Mouse (Mus musculus) cerebellum, postnatal 25 days (tissue): ENCODE measurements around the gene Inip.
"Not testable (repeated sequence)": the region's sequence is repeated elsewhere in the genome, so short reads cannot be mapped to it uniquely, and the experiment has no call there.

Source experiments
- DNase-seq, 2 experiments: peaks; one replicate each; pipeline ENCODE4 v3.0.0; 2021; ENCODE audit warnings: mixed read lengths in 2 of 2

The Inip gene

GRCm38 (mm10) chr4:59807521-59807920, 6.1 kb upstream of the Inip start:
- peak in 1 of 2 experiments; percentile 19 for DNase-seq

DNA sequence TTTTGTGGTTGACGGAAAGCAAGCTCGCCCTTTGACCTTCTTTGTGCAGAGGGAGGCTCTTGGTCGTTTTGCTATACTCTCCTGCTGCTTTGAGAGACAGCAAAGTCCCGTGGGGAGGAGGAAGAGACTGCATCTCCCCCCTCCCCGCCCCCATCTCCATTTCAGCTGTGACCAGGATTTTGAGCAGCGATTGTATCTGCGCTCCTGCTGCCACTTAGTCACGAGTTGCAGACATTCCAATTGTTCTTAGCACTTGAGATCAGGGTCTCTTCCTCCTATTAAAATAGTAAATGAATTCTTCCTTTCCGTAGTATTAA, 5.4 kb upstream of the Inip start:
- no peak for DNase-seq

- peak; percentile 69 to 74 for DNase-seq
These were observed 4.8 kb upstream of the Inip start for GRCm38 (mm10) chr4:59805968-59806878.

DNA sequence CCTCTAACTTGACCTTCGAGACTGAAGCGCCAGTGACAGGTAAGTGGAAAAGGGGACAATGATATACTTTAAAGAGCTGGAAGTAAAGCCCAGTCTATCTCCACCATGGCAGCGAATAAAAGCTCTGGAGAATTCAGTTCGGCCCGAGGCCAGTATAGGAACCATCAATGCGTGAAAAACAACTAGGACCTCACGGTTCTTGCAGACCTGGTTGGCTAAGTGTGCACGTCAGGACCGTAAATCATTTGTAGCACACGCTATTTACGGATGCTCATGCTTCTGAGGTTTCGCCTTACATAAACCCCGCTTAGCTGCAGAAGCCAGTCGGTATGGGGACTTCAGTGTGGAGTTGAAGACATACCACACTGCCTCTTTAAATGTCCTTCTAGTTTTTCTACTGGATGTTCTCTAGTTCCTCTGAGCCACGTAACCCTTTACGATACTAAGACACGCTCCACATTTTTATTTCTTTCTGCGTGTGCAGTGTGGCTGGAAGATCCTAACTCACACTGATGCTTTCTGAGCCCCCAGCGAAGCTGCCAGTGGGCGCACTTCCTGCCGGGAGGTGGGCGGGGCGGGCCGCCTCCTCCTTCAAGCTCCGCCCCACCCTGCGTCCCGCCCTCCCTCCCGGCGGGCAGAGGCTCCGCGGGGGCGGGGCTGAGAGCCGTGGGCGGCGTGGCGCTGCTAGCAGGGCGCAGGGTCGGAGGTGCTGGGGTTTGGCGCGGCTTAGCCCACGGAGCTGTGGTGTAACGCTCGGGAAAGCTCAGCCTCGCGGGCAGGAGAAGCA, 4.0 kb upstream of the Inip start, which contains the start of gene Snx30:
Gene Snx30, plus strand, starts transcription at position 660 of the 787 bp plus-strand sequence.
- DNase-seq: peak; percentile 93 to 97

DNA sequence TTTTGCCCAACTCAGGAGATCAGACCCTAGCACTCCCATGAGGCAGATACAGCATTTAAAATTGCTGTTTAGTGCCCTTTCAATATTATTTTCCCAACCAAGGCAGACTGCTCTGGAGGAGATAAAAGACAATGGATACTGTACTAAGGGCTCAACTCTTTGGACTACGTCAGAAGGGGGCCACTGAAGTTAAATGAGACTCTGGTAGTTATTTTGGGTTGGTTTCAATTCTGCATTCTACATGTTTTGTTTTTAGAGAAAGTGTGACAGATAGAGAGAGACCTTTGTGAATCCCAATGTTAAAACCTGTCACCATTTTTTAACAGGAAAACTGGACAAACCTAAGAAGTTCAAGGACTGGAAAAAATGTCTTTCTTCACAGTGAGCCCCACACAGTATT, 3.4 kb upstream of the Inip start:
- no peak for DNase-seq

DNA sequence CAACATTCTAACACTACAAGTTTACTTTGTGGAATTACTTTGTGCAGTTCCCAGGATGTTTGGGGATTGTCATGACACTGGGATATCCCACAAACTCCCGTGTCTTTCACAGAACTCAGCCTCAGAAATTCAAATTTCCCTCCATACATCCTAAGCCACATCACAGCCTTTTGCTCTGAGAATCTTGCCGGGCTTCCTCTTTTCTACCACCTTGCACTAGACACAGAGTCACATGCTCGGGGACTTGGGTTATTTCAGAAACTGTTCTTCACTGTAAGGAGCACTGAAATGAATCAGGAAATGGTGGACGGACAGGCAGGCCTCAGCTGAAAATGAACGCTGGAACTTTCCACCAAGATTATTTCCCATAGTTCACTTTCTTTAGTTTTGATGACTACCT, 2.0 kb upstream of the Inip start:
- DNase-seq: no peak

- no peak for DNase-seq
These were observed 1.4 kb upstream of the Inip start for GRCm38 (mm10) chr4:59802792-59803191.

GRCm38 (mm10) chr4:59802107-59802506, 718 bp upstream of the Inip start:
- DNase-seq: no peak

DNA sequence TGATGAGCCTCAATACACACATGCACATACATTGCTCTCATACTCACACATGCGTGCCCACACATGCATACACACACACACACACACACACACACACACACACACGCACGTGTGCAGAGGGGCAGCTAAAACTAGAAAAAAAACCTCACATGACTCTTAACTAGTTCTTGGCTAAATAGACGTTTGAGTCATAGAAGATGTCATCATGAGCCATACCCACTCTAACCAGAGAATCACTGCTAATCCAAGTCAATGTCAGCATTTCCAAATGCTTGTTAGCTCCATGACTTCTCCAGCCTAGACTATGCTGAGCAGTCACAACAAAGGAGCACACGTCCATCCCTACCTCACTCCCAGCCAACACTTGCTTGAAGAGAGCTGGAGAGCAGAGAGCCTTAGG, 1.2 kb downstream of the Inip start:
- no peak for DNase-seq

GRCm38 (mm10) chr4:59795788-59796455, 5.5 kb downstream of the Inip start:
- DNase-seq: no peak

DNA sequence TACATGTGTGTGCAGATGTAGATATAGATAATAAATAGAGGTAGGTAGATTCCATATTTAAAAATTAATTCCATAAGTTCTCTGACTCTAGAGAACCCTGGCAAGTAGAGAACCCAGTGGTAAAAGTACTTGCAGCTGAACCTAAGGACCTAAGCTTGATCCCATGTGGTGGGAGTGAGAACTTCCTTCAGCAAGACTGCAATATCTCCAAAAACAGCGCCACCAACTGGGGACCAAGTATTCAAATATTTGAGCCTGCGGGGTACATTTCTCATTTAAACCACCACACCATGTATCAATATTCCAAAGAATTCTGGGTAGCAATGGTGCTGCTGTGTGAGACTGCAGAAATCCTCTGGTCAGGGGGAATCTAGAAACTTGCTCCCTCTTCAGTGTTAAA, 7.3 kb downstream of the Inip start:
- no peak for DNase-seq

DNA sequence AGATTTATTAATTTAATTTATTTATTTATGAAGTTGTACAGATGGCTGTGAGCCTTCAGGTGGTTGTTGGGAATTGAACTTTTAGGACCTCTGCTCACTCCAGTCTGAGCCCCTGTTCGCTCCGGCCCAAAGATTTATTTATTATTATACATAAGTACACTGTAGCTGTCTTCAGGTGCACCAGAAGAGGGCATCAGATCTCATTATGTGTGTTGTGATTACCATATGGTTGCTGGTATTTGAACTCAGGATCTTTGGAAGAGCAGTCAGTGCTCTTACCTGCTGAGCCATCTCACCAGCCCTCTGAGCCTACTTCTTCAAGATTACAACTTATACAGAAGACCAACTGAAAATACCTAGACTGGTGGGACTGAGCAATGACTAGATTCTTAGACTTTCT, 7.8 kb downstream of the Inip start:
- not testable (repeated sequence) for DNase-seq

GRCm38 (mm10) chr4:59789015-59789414, 12.4 kb downstream of the Inip start:
- DNase-seq: no peak

DNA sequence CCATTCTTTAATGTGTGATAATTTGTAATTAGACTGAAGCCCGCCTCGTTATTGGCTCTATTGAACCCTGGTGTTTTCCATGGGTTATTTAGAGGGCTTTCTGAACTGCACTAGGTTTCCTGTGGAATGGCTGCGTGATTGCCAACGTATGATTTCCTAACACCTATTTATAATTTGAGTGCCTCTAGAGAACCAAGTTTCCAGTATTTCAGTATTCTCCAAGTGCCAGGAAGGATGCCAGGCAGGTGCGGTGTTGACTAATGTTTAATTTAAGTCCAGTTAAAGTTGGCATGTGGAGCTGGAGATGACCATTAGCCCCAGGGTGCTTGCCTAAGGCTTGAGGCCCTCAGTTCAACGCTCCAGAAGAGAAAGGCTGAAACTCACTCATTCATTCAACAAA, 14.3 kb downstream of the Inip start:
- no peak for DNase-seq

DNA sequence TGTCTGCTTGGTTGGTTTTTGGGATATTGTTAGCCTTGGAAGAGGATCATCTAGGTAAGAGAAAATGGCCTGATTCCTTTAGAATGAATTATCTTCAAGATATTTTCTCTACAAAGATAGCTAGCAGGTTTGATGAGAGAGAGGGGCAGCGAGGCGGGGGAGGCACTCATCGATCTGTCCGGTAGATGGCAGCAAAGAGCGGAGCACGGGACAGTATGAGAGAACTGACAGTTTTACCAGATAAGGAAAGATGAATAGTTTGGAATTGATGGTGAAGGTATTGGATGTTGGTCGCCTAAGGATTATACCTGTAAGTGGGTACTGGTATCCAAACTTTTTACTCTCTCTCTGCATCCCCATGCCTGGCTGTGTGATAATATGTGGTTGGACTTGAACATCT, 14.7 kb downstream of the Inip start:
- DNase-seq: peak; percentile 86 to 91

DNA sequence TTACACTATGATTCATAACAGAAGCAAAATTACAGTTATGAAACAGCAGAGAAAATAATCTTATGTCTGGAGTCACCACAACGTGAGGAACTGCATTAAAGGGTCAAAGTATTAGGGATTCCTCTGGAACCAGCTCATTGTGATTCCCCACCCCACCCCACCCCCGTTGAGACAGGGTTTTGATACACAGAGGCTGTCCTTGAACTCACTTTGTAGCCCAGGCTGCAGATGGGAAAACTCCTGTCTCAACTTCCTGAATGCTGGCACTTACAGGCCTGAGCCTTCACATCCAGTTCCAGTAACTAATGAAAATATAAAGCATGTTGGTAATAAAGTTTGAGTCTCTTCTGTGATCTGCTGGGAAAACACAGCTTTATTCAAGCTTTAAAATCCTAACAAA, 16.0 kb downstream of the Inip start:
- DNase-seq: no peak

- DNase-seq: peak; percentile 93 to 95
These were observed 17.6 kb downstream of the Inip start for GRCm38 (mm10) chr4:59783685-59784279.

DNA sequence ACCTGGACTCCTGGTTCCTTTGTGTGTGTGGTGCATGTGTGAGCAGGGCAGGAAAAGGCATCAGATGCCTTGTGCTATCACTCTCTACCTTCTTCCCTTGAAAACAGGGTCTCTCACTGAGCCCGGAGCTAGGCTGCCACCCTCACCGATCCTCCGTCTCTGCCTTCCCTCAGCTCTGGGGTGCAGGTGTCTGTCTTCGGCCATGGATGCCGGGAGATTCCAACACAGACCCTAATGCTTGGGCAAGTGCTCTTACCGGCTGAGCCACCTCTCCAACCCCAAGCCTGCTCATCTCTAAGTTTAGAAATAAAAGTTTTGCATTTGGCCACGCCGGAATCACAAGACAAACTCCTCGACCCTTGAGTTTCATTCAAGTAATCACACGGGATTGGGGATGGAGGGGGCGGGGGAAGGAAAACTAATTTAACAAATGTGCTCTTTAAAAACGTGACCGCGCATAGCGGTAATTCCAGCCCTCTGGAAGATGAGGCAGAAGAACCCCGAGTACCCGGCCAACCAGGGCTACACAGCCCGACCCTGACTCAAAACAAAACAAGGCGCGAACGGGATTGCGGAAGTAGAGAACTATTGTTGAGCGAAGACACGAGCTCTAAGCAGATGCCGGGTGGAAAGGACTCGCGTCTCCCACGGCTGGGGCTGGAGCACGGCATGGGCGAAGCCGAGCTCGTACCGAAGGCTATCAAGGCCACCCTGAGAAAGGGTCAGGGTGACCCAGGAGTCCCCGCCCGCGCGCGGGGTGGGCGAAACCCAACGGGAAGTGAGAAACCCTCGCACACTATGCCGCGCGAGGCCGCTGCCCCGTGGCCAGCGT, 18.3 kb downstream of the Inip start:
- DNase-seq: peak in 1 of 2 experiments; percentile 19

DNA sequence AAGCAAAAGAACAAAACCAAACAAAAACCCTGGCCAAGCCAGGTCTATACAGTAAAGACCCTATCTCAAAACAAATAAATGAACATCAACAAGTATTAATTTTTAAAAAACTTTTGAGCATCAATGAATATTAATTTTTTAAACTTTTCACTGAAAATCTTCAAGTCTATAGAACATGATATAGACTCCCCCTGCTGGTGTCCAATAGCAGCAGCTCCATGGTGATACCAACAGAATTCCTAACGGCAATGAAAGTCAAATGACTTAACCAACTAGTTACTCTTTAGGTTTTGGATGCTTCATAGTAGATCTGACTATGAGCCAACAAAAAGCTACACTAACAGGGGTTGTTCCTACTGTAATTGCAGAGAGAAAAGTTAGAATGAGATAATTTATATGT, 20.8 kb downstream of the Inip start:
- DNase-seq: peak in 1 of 2 experiments; percentile 36

GRCm38 (mm10) chr4:59777828-59778227, 23.6 kb downstream of the Inip start:
- DNase-seq: no peak

DNA sequence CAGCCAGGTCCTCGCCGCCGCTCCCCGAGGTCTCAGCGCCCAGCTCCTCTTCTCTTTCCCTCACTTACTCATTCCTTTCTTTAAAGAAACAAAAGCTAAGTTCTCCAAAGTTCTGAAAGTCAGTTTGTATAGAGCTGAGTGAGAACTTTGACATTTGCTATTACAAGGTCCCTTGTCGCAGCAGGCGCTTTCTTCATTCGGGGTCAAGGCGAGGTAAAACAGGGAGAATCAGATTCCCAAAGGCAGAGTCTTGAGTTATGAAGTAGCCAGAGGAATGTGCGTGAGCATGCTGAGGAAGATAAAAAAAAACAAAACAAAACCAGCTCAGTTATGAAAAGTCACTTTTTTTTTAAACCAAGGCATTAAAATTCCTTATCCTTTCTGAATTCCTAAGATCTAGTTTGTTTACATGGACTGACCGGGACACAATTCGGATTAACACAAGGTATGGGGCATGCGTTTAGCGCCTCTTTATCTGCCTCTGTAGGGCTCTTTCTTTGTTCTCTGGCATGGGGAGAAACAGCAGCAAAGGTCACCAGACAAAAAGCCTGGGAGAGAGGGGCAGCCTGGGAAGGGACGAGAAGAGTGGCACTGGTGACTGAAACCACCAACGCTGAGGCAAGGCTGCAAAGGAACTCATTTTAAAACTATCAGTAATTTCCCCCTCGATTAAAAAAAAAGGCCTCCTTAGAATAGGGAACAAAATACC, 29.1 kb downstream of the Inip start:
- no peak for DNase-seq
